Mouse (Mus musculus): ENCODE measurements around the gene Cd69.

DNA sequence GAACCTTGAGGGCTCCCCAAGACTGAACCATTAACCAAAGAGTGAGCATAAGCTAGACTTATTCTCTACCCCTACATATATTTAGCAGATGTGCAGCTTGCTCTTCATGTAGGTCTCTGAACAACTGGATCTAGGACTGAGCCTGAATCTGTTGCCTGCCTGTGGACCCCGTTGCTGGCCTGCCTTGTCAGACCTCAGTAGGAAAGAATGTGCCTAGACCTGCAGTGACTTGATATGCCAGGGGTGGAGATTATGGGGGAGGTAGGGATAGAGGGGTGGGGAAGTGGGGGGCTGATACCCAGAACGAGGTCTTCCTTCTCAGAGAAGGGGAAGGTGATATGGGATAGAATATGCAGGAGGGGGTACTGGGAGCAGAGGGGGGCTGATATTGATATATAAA is 51.6 kb downstream of the Cd69 start:
- TF ChIP-seq POLR2A (IDR thresholded peaks at IDR 0.05; ENCODE audit: low read depth, low read length) (no peak), CTCF (conservative IDR thresholded peaks at IDR 0.05; ENCODE audit: insufficient read depth, insufficient read length, low read depth, low read length) (no peak)
